Mouse (Mus musculus): ENCODE measurements around the gene Mrpl28. TPM values are rescaled to one million over a fixed set of nuclear protein-coding genes. Genes with fewer than 3 reads are reported as not detected.
"Not testable (repeated sequence)": the region's sequence is repeated elsewhere in the genome, so short reads cannot be mapped to it uniquely, and the experiment has no call there.

Mrpl28 gene
- total and polyA plus RNA-seq, 3 experiments, result 90.5 to 161 (median 148) TPM

DNA sequence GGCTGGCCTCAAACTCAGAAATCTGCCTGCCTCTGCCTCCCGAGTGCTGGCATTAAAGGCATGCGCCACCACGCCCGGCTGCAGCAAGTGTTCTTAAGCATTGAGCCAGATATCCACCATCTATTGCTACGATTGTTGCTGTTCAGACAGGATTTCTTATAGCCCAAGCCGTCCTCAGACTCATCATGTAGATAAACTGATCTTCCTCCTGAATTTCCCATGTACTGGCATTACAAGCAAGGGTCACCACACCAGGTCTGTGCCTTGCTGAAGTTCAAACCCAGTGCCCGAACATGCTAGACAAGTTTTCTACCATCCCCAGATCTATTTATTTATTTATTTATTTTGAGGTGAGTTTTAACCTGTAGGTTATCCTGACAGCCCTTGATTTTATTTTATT, 24.8 kb upstream of the Mrpl28 start:
- no peaks in the 10 kb centered on the region for H3K9me3 ChIP-seq (replicated peaks; ENCODE audit: low read length)
- H3K36me3 ChIP-seq (replicated peaks in 1 of 2; ENCODE audit: control insufficient read depth in 1 of 2, insufficient read depth in 1 of 2, low read length in 1 of 2), result no peaks in the 10 kb centered on the region
- H3K4me1 ChIP-seq (ENCODE audit: control insufficient read depth in 1 of 2, insufficient read depth in 2 of 2), result peaks cover 0 to 3% of the 10 kb centered on the region in 2 experiments; a peak in 1 of 4 replicates
- peaks cover 18% of the 10 kb centered on the region for H3K27me3 ChIP-seq (replicated peaks)
- H3K9ac ChIP-seq (ENCODE audit: insufficient read depth, low read depth), result no peak overlapping the region
- H3K4me3 ChIP-seq (replicated peaks in 1 of 3; ENCODE audit: low read depth in 2 of 3, low read length in 2 of 3, poor library complexity in 1 of 3), result no peak overlapping the region
- no peak overlapping the region for H3K4me2 ChIP-seq (ENCODE audit: insufficient read depth, low read depth, poor library complexity, severe bottlenecking)
- dilution Hi-C loops (cut with MboI; ENCODE audit: extremely low pct_ligation_motif_present, extremely low pct_unique_long_range_greater_than_20kb, low sequenced_read_pairs) (no loop called here), in situ Hi-C loops (cut with MboI; ENCODE audit: low pct_ligation_motif_present, low pct_unique_long_range_greater_than_20kb, low sequenced_read_pairs) (no loop called here)
- H3K27ac ChIP-seq (ENCODE audit: insufficient read depth, low read depth), result no peak overlapping the region
- TF ChIP-seq ZNF384 (IDR thresholded peaks at IDR 0.05; ENCODE audit: low read depth, low read length) (no peak), RCOR1 (conservative IDR thresholded peaks at IDR 0.05; ENCODE audit: low read depth, low read length) (no peak), POLR2A (IDR thresholded peaks at IDR 0.05; ENCODE audit: low read depth, low read length) (no peak), MYC (IDR thresholded peaks at IDR 0.05; ENCODE audit: low read depth, low read length) (no peak), GABPA (IDR thresholded peaks at IDR 0.05; ENCODE audit: insufficient replicate concordance, low read depth, low read length) (no peak), ZMIZ1 (IDR thresholded peaks at IDR 0.05; ENCODE audit: low read depth, low read length) (no peak), ZC3H11A (IDR thresholded peaks at IDR 0.05; ENCODE audit: low read depth, low read length) (no peak), EP300 (IDR thresholded peaks at IDR 0.05; ENCODE audit: low read length) (no peak), NELFE (IDR thresholded peaks at IDR 0.05; ENCODE audit: low read depth, low read length) (no peak), UBTF (IDR thresholded peaks at IDR 0.05; ENCODE audit: low read depth, low read length) (no peak), ZKSCAN1 (IDR thresholded peaks at IDR 0.05; ENCODE audit: borderline replicate concordance, low read depth, low read length) (no peak), CHD2 (IDR thresholded peaks at IDR 0.05; ENCODE audit: low read length) (no peak), RAD21 (IDR thresholded peaks at IDR 0.05; ENCODE audit: low read depth, low read length) (no peak), TBP (conservative IDR thresholded peaks at IDR 0.05; ENCODE audit: low read depth, low read length) (no peak), HCFC1 (IDR thresholded peaks at IDR 0.05; ENCODE audit: low read depth, low read length) (no peak), PAX5 (IDR thresholded peaks at IDR 0.05; ENCODE audit: low read length) (no peak), JUN (IDR thresholded peaks at IDR 0.05; ENCODE audit: insufficient read depth, low read depth, low read length) (no peak), TCF12 (IDR thresholded peaks at IDR 0.05; ENCODE audit: low read depth, low read length) (no peak)
- DNase-seq (ENCODE audit: extremely low read depth), result no peak
- H3K79me2 ChIP-seq (replicated peaks; ENCODE audit: control insufficient read depth, extremely low read depth, insufficient read depth, poor library complexity, severe bottlenecking), result no peaks in the 10 kb centered on the region

DNA sequence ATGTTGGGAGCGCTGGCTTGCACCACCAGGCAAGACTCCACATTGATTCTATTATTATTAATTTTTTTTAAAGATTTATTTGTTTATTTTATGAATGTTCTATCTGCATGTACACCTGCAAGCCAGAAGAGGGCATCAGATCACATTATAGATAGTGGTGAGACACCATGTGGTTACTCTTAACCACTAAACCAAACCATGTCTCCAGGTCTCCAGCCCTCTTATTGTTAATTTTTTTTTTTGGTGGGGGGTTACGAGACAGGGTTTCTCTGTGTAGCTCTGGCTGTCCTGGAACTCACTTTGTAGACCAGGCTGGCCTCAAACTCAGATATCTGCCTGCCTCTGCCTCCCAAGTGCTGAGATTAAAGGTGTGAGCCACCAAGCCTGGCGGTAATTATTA, 24.0 kb upstream of the Mrpl28 start:
- TF ChIP-seq RAD21 (IDR thresholded peaks at IDR 0.05; ENCODE audit: low read depth, low read length), result peak; percentile 43
- TF ChIP-seq MYC (IDR thresholded peaks at IDR 0.05; ENCODE audit: low read depth, low read length), result peak; percentile 85
- TF ChIP-seq CTCF (conservative IDR thresholded peaks at IDR 0.05 in 1 of 2, IDR thresholded peaks at IDR 0.05 in 1 of 2; ENCODE audit: low read depth in 2 of 2, low read length in 2 of 2), result peak; percentile 11 to 77; a peak in 2 of 4 replicates
- TF ChIP-seq SMC3 (IDR thresholded peaks at IDR 0.05; ENCODE audit: low read depth, low read length), result peak; percentile 45
- TF ChIP-seq ZNF384 (IDR thresholded peaks at IDR 0.05; ENCODE audit: low read depth, low read length), result peak; percentile 20; the same call in 1 of the 2 replicates
- H3K4me2 ChIP-seq (ENCODE audit: insufficient read depth, low read depth, poor library complexity, severe bottlenecking); in situ Hi-C loops (cut with MboI; ENCODE audit: low pct_ligation_motif_present, low pct_unique_long_range_greater_than_20kb, low sequenced_read_pairs); H3K27ac ChIP-seq (ENCODE audit: insufficient read depth, low read depth); H3K4me3 ChIP-seq (replicated peaks in 1 of 3; ENCODE audit: low read depth in 2 of 3, low read length in 2 of 3, poor library complexity in 1 of 3); H3K9me3 ChIP-seq (replicated peaks; ENCODE audit: low read length); dilution Hi-C loops (cut with MboI; ENCODE audit: extremely low pct_ligation_motif_present, extremely low pct_unique_long_range_greater_than_20kb, low sequenced_read_pairs); H3K9ac ChIP-seq (ENCODE audit: insufficient read depth, low read depth); H3K36me3 ChIP-seq (replicated peaks in 1 of 2; ENCODE audit: control insufficient read depth in 1 of 2, insufficient read depth in 1 of 2, low read length in 1 of 2); H3K79me2 ChIP-seq (replicated peaks; ENCODE audit: control insufficient read depth, extremely low read depth, insufficient read depth, poor library complexity, severe bottlenecking); H3K4me1 ChIP-seq (ENCODE audit: control insufficient read depth in 1 of 2, insufficient read depth in 2 of 2): not testable (repeated sequence)
- DNase-seq (ENCODE audit: extremely low read depth), result peak; percentile 31
- H3K27me3 ChIP-seq (replicated peaks), result peaks cover 11% of the 10 kb centered on the region
